ENCODE assay signal across 23 mouse cellular contexts in the genomic region with DNA sequence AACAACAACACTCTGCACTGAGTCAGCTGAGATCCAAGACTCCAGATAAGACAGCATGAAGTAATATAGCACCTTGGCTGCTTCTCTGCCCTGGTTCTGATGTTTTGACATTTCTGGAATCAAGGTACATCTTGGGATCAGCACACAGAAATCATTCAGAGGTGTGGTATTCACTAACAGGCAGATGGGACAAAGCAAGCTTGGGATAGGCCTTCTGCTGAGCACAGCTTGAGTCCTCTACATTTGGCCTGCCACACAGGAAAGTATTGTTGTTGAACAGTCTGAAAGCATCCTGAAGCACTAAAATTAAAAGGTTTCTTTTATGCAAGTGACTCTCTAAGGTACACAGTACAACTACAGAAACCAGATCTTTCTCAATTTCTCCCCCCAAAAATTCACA.
DNase-seq lines count a peak whose midpoint lies in the region; ATAC-seq and TF ChIP-seq lines count a peak whose summit lies in the region.
"Had no signal": no experiment of that assay in that cellular context is flagged by ENCODE, and none has a peak within 500 bp of the region (broad histone marks: within the 10 kb centered on the region; RNA-seq: fewer than 3 reads in every experiment).

No protein-coding gene starts in this region.

- H3K4me1 ChIP-seq in cerebellum, adult 2 months (ENCODE audit: control insufficient read depth, insufficient read depth, low read length), result peaks cover 10% of the 10 kb centered on the region
- H3K4me1 ChIP-seq: embryonic facial prominence, embryonic 15.5 days; heart, embryonic 10.5 days; hindbrain, embryonic 13.5 days; intestine, embryonic 15.5 days had no signal

- TF ChIP-seq POLR2A in cerebellum, adult 2 months (IDR thresholded peaks at IDR 0.05; ENCODE audit: borderline replicate concordance, insufficient read depth, low read length), result no peak

- TF ChIP-seq CTCF in cerebellum, adult 2 months (IDR thresholded peaks at IDR 0.05; ENCODE audit: borderline replicate concordance, insufficient read depth, low read depth, low read length), result no peak

- H3K4me3 ChIP-seq in cerebellum, adult 2 months (replicated peaks; ENCODE audit: insufficient read depth, low read depth, low read length), result no peak overlapping the region
- H3K4me3 ChIP-seq: embryonic facial prominence, embryonic 15.5 days; erythroblast, embryonic 14.5 days; forebrain, embryonic 10.5 days; heart, embryonic 10.5 days; hindbrain, embryonic 13.5 days; intestine, embryonic 15.5 days had no signal

- peak overlapping the region; percentile 36; the same call in 1 of the 2 replicates for H3K27ac ChIP-seq in cerebellum, adult 2 months (ENCODE audit: insufficient read depth, low read length)
- H3K27ac ChIP-seq: embryonic facial prominence, embryonic 15.5 days; forebrain, embryonic 10.5 days; heart, embryonic 10.5 days; hindbrain, embryonic 13.5 days; hindbrain, postnatal 0 days; intestine, embryonic 15.5 days had no signal

- no peak for DNase-seq in cerebellum, postnatal 4 days (ENCODE audit: low spot score in 2 of 2)
- peak; percentile 63 to 78 for DNase-seq in cerebellum, adult 2 months
- DNase-seq in cerebellum, postnatal 25 days, result peak; percentile 50 to 60
- no peak for DNase-seq in ovary, postnatal 14 days (ENCODE audit: low spot score)
- no peak for DNase-seq in lung, postnatal 4 days
- DNase-seq in frontal cortex, postnatal 14 days (ENCODE audit: low spot score in 2 of 2), result no peak
- DNase-seq: adrenal gland, postnatal 10 days; B cell, adult 2 months; embryo, embryonic 11 days; gastrocnemius, postnatal 36 days; heart, adult 18-20 months; heart, postnatal 10 days; kidney, adult 2 months had no signal

- H3K27me3 ChIP-seq in cerebellum, adult 2 months (ENCODE audit: control insufficient read depth, insufficient read depth, low read length), result no peaks in the 10 kb centered on the region
- H3K27me3 ChIP-seq: embryonic facial prominence, embryonic 15.5 days; hindbrain, embryonic 13.5 days; intestine, embryonic 15.5 days had no signal

- peak; percentile 84 for ATAC-seq in cerebellum, adult (ENCODE audit: insufficient number of reproducible peaks, low FRiP score, low TSS enrichment)
- ATAC-seq: CD4-positive, CD25-positive, alpha-beta regulatory T cell, adult 4 months; forebrain, embryonic 14.5 days; hindbrain, postnatal 0 days; intestine, embryonic 15.5 days had no signal

Comparison
In these comparisons a context has a peak if more than half of its experiments do, and no peak if none do; other contexts are left out.
1. DNase-seq: peak in cerebellum, adult 2 months (2 of 2) and cerebellum, postnatal 25 days (2 of 2); none in cerebellum, postnatal 4 days (0 of 2), ovary, postnatal 14 days (single experiment), lung, postnatal 4 days (0 of 2) and frontal cortex, postnatal 14 days (0 of 2).